Mouse (Mus musculus) gastrocnemius, adult 18-20 months (tissue): Measurements from ENCODE around the gene Gm20388. TPM values are rescaled to one million over a fixed set of nuclear protein-coding genes. Genes with fewer than 3 reads are reported as not detected.

Experiments
- DNase-seq: peaks from one replicate; pipeline ENCODE4 v3.0.0; 2021; ENCODE audit warnings: low spot score
- total RNA-seq, 2 experiments: library from RNA; stranded (reverse); gene quantifications; 2 replicates each; pipeline ENCODE4 v1.2.3; 2021

The Gm20388 gene
- total RNA-seq, 2 experiments from 2014 or later, result 10.5 to 12.3 TPM

DNA sequence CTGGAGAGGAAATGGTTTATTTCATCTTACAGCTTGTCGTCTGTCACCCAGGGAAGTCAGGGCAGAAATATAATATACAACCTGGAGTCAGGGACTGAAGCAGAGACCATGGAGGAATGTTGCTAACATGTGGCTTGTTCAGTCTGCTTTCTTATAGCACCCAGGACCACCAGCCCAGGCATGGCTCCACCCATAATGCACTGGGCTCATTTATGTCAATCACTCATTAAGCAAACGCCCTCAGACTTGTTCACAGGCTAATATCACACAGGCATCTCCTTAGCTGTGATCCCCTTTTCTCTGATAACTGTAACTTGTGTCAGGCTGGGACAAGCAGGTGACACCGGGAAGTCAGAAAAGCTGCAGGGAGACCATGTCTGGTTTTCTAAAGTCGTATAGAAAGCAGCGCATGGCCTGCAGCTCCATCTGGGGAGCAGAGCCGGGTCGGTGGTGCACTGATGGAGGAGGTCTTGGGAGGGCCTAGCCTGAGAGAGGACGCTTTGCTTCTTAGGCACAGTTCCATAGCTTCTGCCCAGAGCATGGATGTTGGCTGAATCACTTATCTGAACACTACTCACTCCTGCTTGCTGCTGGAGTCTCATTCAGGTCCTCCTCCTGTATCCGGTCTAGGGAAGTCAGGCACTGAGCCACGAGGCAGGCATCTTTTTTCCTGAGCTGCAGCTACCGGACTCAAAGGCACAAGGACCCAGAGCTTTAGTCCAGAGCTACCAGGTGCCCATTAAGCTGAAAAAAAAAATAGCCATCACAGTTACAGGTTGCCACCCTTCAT lies 1252.5 kb downstream of the Gm20388 start:
- no peak for DNase-seq

DNA sequence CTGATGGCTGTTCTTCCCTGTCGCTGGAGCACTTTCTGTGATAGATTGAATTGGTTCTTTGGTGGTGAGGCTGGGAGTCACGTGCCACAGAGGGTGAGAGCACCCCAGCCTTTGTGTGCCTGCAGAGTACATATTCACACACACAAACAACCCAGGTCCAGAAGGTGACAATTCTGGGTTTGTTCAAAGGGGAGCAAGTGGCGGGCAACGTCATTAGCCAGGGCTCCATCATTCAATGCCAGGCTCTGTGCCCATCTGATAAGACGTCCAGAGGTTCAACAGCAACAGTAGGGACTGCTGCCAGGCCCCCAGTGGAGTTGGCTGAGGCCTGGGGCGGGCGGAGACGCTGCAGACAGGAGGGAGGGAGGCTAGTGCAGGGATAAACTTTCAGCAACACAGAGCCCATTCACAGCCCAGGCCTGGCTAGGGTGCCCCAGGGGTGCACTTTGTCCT lies 1253.4 kb downstream of the Gm20388 start:
- no peak for DNase-seq

GRCm38 (mm10) chr8:121168033-121168432 lies 1257.4 kb downstream of the Gm20388 start:
- no peak for DNase-seq

- DNase-seq, result no peak
Observed at GRCm38 (mm10) chr8:121170116-121170515, 1259.5 kb downstream of the Gm20388 start.

DNA sequence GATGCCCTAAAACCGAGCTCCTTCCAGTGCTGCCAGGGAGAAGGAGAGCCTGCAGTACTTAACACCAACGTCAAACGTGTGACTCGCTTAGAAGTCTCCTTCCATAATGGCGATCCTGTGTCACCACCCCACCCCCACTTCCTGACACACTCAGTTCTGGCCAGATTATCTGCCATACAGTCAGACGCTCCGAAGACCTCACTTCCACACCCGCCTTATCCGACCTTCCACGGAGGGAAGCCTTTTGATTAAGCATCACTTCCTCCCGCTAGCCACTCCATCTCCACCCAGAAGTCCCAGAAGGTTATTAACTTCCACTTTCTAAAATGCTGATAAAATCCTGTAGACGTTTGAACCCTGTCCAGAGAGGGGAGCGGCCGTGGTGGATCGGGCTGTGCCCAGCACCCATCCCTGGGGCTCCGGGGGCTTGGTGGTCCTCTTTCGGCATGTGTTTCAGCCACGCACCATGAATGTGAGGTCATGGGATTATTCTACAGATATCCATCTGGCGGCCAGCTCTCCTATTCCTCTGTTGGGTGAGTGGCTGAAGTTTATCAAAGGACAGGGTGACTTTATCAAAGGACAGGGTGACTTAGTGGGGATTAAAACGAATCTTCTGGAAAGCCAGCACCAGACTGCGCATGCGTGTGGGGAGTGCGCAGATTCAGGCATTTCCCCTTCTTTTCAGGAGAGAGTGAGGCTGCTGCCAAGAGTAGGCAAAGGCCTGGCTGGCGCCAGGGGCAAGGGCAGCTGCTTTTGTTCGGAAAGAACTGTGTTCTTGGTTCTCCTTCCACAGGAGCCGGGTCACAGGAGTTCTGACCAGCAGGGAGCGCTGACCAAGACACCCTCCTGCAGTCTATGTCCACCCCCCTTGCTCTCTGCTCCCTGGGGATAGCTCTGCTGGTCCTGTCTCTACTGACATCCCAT lies 1260.2 kb downstream of the Gm20388 start:
- peak; percentile 12 for DNase-seq

GRCm38 (mm10) chr8:121172567-121172966 lies 1261.9 kb downstream of the Gm20388 start:
- no peak for DNase-seq

GRCm38 (mm10) chr8:121174178-121174577 lies 1263.5 kb downstream of the Gm20388 start:
- no peak for DNase-seq

DNA sequence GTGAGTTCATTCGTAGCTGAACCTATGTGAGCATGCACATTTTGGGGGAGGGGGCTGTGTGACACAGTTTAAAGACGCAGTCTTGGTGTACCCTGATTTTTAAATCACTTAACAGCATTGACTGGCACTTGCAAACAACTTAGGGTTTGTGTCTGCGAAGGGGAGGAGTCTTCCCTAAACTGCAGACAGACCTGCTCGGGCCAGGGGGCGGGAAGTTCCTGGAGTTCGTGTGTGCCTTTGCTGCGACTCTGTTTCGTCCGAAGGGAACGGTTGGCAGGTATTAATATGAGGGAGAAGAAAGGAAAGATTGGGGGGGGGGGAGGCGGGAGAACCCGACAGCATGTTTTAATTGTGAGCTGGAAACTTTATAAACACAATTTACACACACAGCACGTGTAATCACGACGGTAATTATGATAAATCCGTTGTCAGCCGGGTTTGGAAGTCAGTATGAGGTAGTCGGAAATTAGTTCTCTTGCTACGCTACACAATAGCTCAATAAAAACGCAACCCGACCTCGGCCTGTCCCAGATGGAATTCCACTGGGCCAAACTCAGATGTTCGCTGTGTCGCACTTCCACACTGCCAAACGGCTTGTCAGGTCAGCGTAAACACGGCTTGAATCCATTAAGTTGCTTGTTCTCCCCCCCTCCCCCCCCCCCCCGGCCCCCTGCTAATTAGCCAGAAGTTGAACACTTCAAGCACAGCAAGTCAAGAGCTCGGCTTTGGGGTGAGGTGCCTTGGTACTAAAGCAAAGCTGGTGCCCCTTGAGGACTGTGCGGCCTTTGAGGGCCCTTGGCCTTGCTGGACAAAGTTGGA lies 1264.3 kb downstream of the Gm20388 start:
- DNase-seq, result no peak

DNA sequence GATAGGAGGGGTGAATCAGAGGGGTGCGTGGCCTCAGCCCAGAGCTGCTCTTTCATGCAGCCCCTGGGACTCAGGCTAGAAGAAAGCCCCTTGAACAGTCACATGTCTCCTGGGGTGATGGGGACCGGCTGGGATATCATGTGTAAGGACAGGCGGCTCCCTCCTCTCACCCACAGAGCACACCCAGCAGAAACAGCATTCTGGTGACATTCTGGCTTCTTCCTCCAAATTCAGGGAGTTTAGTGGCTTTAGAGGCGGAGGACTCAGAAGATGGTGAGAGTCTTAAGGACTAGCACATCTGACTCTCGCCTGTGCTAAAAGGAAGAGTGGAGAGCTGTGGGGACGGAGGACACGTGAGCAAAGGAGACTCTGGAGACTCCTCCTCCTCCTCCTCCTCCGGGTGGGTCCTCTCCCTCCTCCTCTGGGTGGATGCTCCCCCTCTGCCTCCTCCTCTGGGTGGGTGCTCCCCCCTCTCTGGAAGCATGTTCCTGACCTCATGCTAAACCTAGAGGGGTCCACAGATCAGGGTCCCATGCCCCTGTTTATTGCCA lies 1265.0 kb downstream of the Gm20388 start:
- no peak for DNase-seq

DNA sequence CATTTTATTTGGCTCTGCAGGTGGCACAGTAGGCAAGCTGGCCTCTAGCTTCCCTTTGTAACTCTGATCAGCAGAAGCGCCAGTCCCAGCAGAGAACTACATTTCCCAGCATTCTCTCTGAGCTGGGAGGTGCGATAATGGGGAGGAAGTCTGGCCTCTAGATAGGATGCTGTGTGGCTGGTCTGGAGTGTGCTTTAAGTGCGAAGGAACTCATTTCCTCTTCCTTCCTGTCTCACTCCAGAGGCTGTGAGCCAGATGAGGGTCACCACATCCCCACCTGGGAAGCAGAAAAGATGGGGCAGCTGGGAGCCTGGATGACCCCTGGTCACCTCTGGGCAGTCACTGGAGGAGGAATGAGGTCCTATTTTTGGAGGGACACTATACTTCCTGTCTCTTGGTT lies 1265.7 kb downstream of the Gm20388 start:
- DNase-seq, result no peak

- no peak for DNase-seq
Observed at GRCm38 (mm10) chr8:121180474-121181284, 1270.0 kb downstream of the Gm20388 start.

- DNase-seq, result no peak
Observed at GRCm38 (mm10) chr8:121181285-121181884, 1270.7 kb downstream of the Gm20388 start.

DNA sequence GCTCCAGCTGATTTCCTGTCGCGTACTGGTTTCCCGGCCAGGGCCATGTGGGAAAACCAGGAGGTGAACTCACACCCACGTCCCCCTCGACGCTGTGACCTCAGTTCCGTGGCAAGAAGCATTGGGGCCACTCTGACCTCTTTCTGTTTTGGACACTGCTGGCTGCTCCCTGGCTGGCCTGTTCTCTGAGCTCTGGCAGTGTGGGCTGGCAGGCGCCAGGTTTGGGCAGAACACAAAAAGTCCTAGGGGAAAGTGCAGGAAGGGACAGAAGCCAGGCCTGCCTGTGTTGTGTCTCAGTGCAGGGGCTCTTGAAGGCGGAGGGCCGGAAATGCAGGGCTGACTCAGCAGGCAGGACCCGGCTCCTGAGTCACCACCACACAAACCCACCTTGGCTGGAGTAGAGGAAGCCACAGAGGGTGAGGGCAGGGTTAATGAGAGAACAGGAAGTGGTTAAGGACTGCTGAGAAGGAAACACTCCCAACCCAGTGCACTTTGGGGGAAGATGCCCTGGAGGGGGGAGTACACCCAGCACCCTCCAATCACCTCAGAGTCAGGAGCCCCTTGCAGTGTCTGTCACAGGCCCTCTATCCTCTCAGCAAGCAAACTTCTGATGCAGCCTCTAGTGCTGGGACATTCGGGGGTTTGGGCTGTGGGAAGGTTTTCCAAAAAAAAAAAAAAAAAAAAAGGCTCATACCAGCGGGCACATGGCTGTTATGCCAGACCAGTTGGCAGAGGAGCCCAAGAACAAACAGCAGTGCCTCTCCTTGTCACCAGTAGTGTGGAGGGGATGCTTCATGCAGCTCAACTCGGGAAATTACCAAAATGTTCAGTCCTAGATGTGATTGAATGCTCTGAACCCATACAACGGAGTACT lies 1277.1 kb downstream of the Gm20388 start:
- no peak for DNase-seq

GRCm38 (mm10) chr8:121188994-121189393 lies 1278.4 kb downstream of the Gm20388 start:
- DNase-seq, result no peak

DNA sequence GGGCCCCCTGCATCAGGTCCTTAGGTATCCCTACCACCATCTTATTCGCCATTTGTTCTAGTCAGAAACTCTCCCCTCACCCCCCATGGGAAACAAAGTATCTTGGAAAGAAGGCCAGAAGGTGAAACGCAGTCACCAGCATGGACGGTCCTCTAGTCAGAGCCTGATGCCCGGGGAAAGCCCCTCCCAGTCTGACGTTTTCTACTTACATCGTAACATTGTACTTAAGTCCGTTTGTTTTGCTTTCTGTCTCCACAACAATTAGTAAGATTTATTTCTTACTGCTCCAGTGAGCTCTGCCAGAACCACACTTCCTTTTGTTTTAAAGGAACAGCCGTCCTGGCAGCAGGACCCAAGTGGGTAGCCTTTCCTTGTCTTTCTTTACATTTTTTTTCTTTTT lies 1281.8 kb downstream of the Gm20388 start:
- no peak for DNase-seq

DNA sequence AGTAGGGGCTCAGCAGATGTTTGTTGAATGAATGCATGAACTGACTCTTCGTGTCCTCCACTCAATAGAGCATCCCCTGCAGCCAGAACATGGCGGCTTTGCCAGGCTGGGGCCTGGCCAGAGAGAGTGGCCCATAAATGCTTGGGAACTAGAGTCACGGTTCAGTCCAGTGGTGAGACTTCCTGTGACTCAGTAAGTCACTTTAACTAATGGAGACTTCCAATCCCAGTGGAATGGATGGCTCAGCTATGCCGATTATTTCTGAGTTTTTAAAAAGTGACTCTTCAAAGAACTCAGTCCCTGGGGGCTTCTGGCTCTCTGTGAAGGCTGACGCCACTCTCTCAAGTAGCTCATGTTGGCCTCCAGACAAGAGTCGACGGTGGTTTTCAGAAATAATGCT lies 1285.3 kb downstream of the Gm20388 start:
- DNase-seq, result no peak

- DNase-seq, result no peak
Observed at GRCm38 (mm10) chr8:121196726-121197668, 1286.4 kb downstream of the Gm20388 start.

DNA sequence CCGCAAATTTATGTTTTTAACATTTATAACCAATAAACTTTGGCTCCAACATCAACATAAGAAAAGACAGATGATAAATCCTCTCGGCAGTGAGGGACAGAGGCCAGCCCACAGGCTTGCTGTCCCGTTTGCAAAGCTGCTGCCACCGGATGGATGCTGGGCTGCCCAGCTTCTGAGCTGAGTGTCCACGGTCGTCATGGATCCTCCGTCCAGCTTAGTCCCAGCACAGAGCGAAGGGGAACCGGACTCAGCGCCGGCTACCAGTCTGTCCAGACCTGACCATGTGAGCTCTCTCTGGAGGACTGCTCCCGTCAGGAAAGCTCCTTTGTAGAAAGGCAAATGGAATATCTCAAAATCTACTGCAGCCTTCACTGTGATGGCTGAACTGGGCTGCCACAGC lies 1289.4 kb downstream of the Gm20388 start:
- no peak for DNase-seq
